Mouse (Mus musculus) stomach, postnatal 0 days (tissue): Measurements from ENCODE around the gene Lrrc2. TPM values are rescaled to one million over a fixed set of nuclear protein-coding genes. Genes with fewer than 3 reads are reported as not detected.

Experiments used
- ATAC-seq: fragments of 200-750 bp; cut with Nextera tagmentation; 2 replicates; pipeline ENCODE4 v1.8.0; 2017; ENCODE audit not compliant: low FRiP score, low TSS enrichment
- DNase-seq: peaks from one replicate; pipeline ENCODE4 v3.0.0-alpha.2; 2016; ENCODE audit warnings: low spot score
- H3K27ac ChIP-seq: fragments of 300-500 bp; sonication (generic); replicated peaks from 2 replicates; pipeline ENCODE4 v1.5.1; 2014; ENCODE audit warnings: mild to moderate bottlenecking, control low read depth
- H3K27me3 ChIP-seq: fragments of 300-500 bp; sonication (generic); 2 replicates; pipeline ENCODE4 v1.6.1; 2014; ENCODE audit warnings: low read length; ENCODE audit not compliant: control insufficient read depth, insufficient read depth
- H3K36me3 ChIP-seq: fragments of 300-500 bp; sonication (generic); 2 replicates; pipeline ENCODE4 v1.6.1; 2014; ENCODE audit warnings: low read length, mixed read lengths; ENCODE audit not compliant: control insufficient read depth, insufficient read depth
- H3K4me1 ChIP-seq: fragments of 300-500 bp; sonication (generic); replicated peaks from 2 replicates; pipeline ENCODE4 v1.6.1; 2014; ENCODE audit warnings: antibody characterized with exemption; ENCODE audit not compliant: control insufficient read depth, insufficient read depth
- H3K4me2 ChIP-seq: fragments of 300-500 bp; sonication (generic); replicated peaks from 2 replicates; pipeline ENCODE4 v1.6.1; 2014; ENCODE audit warnings: low read depth, mild to moderate bottlenecking, control low read depth, moderate library complexity
- H3K4me3 ChIP-seq: fragments of 300-500 bp; sonication (generic); 2 replicates; pipeline ENCODE4 v1.5.1; 2014; ENCODE audit warnings: low read depth, low read length, control low read depth
- H3K9ac ChIP-seq: fragments of 300-500 bp; sonication (generic); 2 replicates; pipeline ENCODE4 v1.6.1; 2014; ENCODE audit warnings: mild to moderate bottlenecking, low read length, control low read depth, mixed read lengths
- H3K9me3 ChIP-seq: fragments of 300-500 bp; sonication (generic); 2 replicates; pipeline ENCODE4 v1.6.1; 2016; ENCODE audit warnings: low read length; ENCODE audit not compliant: control insufficient read depth
- CTCF ChIP-seq: IDR thresholded peaks from 2 replicates; pipeline ENCODE4 v1.5.1; 2016; ENCODE audit warnings: antibody characterized with exemption, low read depth, mild to moderate bottlenecking, moderate library complexity
- EP300 ChIP-seq: optimal IDR thresholded peaks from 2 replicates; pipeline ENCODE3; 2016; ENCODE audit warnings: antibody characterized with exemption
- WGBS: fragments of 180-500 bp; shearing (Covaris S2); extraction: QIAGEN DNeasy Blood & Tissue Kit; methylation state at CpG from one replicate; pipeline ENCODE4 v1.1.7; 2014; 5-methylcytosine and 5-hydroxymethylcytosine counted together
- polyA plus RNA-seq: library from polyadenylated mRNA; unstranded; fragments of >200 nt; fragmentation: Nextera tagmentation; extraction: Ambion mirVana; gene quantifications from 2 replicates; pipeline ENCODE4 v1.2.1, GENCODE M21; 2015

Lrrc2 gene
- polyA plus RNA-seq, 1 experiment from 2014 or later, result 0.08 TPM

DNA sequence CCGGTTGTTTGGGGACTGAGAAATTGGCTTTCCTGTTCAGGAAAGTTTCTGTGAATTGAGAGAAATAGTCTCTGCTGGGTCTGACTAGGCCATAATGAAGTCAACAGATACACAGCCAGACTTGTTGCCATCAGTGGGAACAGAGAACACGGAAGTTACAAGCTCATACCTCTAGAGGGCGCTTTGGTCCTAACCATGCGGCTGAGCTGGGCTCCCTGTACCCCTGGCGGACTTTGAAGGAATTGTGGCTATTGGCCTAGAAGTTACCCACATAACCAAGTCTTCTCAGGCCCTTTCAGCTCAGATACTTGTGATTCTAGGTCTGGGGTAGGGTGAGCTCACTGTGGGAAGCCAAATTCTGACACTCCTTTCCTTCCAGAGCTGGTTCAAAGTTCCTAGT is 45.9 kb downstream of the Lrrc2 start:
- no peaks in the 10 kb centered on the region for H3K9me3 ChIP-seq
- ATAC-seq, result peak; percentile 67

DNA sequence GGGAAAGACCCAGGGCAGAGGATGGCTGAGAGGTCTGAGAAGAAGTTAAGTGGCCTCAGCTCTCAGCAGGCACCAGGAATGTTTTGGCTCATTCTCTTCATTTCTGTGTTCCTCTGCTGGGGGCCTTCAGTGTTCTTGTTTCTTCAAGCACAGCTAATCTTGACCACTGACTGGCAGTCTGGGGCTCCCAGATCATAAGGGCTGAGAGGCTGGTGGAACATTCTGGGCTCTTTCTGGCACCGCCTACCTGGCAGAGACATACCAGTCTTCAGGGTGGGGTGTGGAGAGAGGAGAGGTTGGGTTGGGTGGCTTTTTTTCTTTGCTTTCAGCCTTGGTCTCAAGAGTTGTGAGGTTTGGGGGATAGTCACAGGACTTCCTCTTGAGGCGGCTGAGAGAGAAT is 47.7 kb downstream of the Lrrc2 start:
- TF ChIP-seq CTCF, result no peak
- TF ChIP-seq EP300, result no peak
- H3K9me3 ChIP-seq, result no peaks in the 10 kb centered on the region
- H3K4me2 ChIP-seq, result no peak overlapping the region
- 82% methylated on average over 2 of the region's 2 CpGs for WGBS
- H3K9ac ChIP-seq, result no peak overlapping the region
- H3K27ac ChIP-seq, result no peak overlapping the region
- no peaks in the 10 kb centered on the region for H3K4me1 ChIP-seq
- H3K36me3 ChIP-seq, result no peaks in the 10 kb centered on the region
- DNase-seq (no peak), ATAC-seq (no peak)
- no peak overlapping the region for H3K4me3 ChIP-seq
- H3K27me3 ChIP-seq, result no peaks in the 10 kb centered on the region

More for the DNA sequence above, 45.9 kb downstream of the Lrrc2 start:
- Histone ChIP-seq H3K4me1 (no peaks in the 10 kb centered on the region), H3K27ac (no peak overlapping the region), H3K36me3 (no peaks in the 10 kb centered on the region), H3K4me3 (no peak overlapping the region), H3K27me3 (no peaks in the 10 kb centered on the region), H3K4me2 (no peak overlapping the region), H3K9ac (no peak overlapping the region)
- TF ChIP-seq EP300 (no peak), CTCF (peak; percentile 100)
- WGBS, result 4% methylated on average over 5 of the region's 5 CpGs
- peak; percentile 77 for DNase-seq

DNA sequence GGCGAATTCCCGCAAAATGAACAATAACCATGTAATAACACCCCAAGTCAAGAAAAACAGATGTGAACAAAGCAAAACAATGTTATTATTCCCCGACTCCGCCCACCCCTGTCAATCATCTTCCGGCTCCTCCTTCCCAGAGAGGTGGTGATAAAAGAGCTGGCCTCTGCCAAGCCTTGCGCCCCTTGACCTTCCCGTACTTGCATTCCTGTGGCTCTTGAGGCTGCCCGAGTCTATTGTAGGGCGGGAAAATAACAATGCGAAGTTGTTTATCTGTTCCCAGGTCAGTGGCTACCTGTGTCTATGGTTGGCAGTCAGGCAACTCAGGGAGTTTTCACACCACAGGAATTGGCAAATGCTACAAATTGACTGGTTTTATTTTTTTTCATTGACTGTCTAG is 48.5 kb downstream of the Lrrc2 start:
- no peak overlapping the region for H3K27ac ChIP-seq
- TF ChIP-seq CTCF (no peak), EP300 (no peak)
- H3K4me2 ChIP-seq, result no peak overlapping the region
- no peak overlapping the region for H3K9ac ChIP-seq
- peak; percentile 52 for DNase-seq
- peak; percentile 43; the same call in 1 of the 2 replicates for ATAC-seq
- no peak overlapping the region for H3K4me3 ChIP-seq
- WGBS, result 60% methylated on average over 10 of the region's 10 CpGs
- H3K9me3 ChIP-seq, result no peaks in the 10 kb centered on the region
- no peaks in the 10 kb centered on the region for H3K4me1 ChIP-seq
- no peaks in the 10 kb centered on the region for H3K27me3 ChIP-seq
- no peaks in the 10 kb centered on the region for H3K36me3 ChIP-seq

DNA sequence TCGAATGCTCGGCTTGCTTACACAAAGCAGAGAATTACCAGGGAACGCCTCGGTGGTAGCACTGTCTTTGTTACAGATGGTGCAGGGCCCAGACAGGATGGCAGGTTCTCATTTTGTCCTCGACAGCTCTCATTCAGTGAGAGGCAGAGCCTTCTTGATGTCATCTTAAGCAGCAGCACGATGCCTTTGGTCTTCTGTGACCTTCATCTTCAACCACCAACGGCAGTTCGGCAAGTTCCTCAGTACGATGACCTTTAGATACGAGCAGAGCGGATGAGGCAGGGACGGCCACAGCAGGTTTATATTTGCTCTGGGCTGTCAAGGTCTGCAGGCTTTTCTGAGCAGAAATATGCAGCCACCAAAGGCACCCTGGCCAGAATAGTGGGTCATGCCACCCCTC is 50.3 kb downstream of the Lrrc2 start:
- ATAC-seq, result no peak
- Histone ChIP-seq H3K36me3 (no peaks in the 10 kb centered on the region), H3K9me3 (no peaks in the 10 kb centered on the region), H3K4me3 (no peak overlapping the region), H3K27me3 (no peaks in the 10 kb centered on the region), H3K9ac (no peak overlapping the region), H3K27ac (no peak overlapping the region), H3K4me1 (no peaks in the 10 kb centered on the region), H3K4me2 (no peak overlapping the region)
- no peak for DNase-seq
- WGBS, result 71% methylated on average over 12 of the region's 12 CpGs
- TF ChIP-seq CTCF (no peak), EP300 (no peak)

DNA sequence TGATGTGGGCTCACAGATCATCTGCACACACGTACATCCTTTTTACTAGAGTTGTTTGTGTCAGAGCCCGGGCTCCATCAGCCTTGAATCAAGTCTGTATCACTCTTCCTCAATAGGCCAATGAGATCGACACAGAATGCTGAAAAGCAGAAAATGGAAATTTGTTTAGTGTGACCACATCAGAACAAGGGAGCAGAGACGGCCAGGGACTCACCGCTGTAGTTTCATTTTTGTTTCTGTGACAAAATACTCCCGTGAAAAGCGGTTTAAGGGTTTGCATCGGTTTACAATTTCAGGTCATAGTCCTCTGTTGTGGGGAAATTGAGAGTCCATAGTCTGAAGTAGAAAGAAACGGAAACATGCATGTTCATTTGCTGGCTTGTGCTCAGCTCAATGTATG is 51.9 kb downstream of the Lrrc2 start:
- H3K9me3 ChIP-seq, result no peaks in the 10 kb centered on the region
- 87% methylated on average over 9 of the region's 9 CpGs for WGBS
- TF ChIP-seq EP300 (no peak), CTCF (no peak)
- no peak overlapping the region for H3K27ac ChIP-seq
- H3K4me3 ChIP-seq, result no peak overlapping the region
- ATAC-seq, result no peak
- no peaks in the 10 kb centered on the region for H3K36me3 ChIP-seq
- no peak for DNase-seq
- H3K4me2 ChIP-seq, result no peak overlapping the region
- no peaks in the 10 kb centered on the region for H3K27me3 ChIP-seq
- H3K4me1 ChIP-seq, result no peaks in the 10 kb centered on the region
- H3K9ac ChIP-seq, result no peak overlapping the region

DNA sequence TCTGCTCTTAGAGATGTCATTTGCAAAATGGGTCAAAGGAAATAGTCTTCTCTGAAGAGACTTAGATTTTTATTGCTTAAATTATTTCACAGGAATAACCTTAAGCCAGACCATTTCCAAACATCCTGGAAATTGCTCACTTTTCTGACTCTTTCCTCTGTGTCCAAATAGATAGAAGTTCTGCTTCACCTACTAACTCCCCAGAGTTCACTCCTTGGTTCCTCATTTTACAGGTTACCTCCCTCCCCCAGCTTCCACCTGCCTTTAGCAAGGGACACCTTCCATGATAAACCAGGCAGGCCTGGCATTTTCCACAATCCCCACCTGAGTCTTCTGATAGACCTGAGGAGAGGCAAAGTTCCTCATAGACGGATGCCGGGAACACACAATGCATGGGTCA is 55.2 kb downstream of the Lrrc2 start:
- 97% methylated on average over 2 of the region's 2 CpGs for WGBS
- no peak for TF ChIP-seq EP300
- TF ChIP-seq CTCF, result no peak
- DNase-seq (no peak), ATAC-seq (no peak)
- no peaks in the 10 kb centered on the region for H3K4me1 ChIP-seq
- H3K9me3 ChIP-seq, result no peaks in the 10 kb centered on the region
- H3K27ac ChIP-seq, result no peak overlapping the region
- H3K9ac ChIP-seq, result no peak overlapping the region
- no peak overlapping the region for H3K4me2 ChIP-seq
- no peaks in the 10 kb centered on the region for H3K36me3 ChIP-seq
- no peak overlapping the region for H3K4me3 ChIP-seq
- no peaks in the 10 kb centered on the region for H3K27me3 ChIP-seq
